Mouse (Mus musculus): ENCODE data around the gene Dennd4c. TPM values are rescaled to one million over a fixed set of nuclear protein-coding genes. Genes with fewer than 3 reads are reported as not detected.

Gene Dennd4c
- total and polyA plus RNA-seq, 3 experiments, result 7.1 to 36.3 (median 36.0) TPM

- TF ChIP-seq CTCF (IDR thresholded peaks at IDR 0.05) (no peak), EP300 (IDR thresholded peaks at IDR 0.05; ENCODE audit: insufficient read depth, low read depth, low read length) (0 out of 2 replicates have a peak, but pooled peaks have one; percentile 15)
- H3K27me3 ChIP-seq (ENCODE audit: control insufficient read depth, insufficient read depth, low read length), result no peaks in the 10 kb centered on the region
- H3K9ac ChIP-seq (ENCODE audit: low read depth, low read length), result no peak overlapping the region
- peaks cover 3% of the 10 kb centered on the region for H3K36me3 ChIP-seq (ENCODE audit: control insufficient read depth, insufficient read depth, low read length)
- H3K4me3 ChIP-seq, result 0 out of 2 replicates have a peak overlapping the region, but pooled peaks have one; percentile 5
- intact Hi-C loops (cut with DNase I), result no loop called here
- DNase-seq, result peak; percentile 54 to 68
- H3K4me1 ChIP-seq (ENCODE audit: control insufficient read depth, insufficient read depth, low read length), result peaks cover 5% of the 10 kb centered on the region
- 53% methylated on average over 12 of the region's 12 CpGs for WGBS
- H3K27ac ChIP-seq, result peak overlapping the region; percentile 79
- H3K79me2 ChIP-seq (replicated peaks; ENCODE audit: control insufficient read depth, insufficient read depth, low read length), result no peaks in the 10 kb centered on the region
Measured at GRCm38 (mm10) chr4:86712751-86713195, 35.6 kb upstream of the Dennd4c start.

GRCm38 (mm10) chr4:86713518-86713917, 34.8 kb upstream of the Dennd4c start:
- H3K79me2 ChIP-seq (replicated peaks; ENCODE audit: control insufficient read depth, insufficient read depth, low read length), result no peaks in the 10 kb centered on the region
- no peak overlapping the region for H3K4me3 ChIP-seq
- peaks cover 5% of the 10 kb centered on the region for H3K4me1 ChIP-seq (ENCODE audit: control insufficient read depth, insufficient read depth, low read length)
- H3K27me3 ChIP-seq (ENCODE audit: control insufficient read depth, insufficient read depth, low read length), result no peaks in the 10 kb centered on the region
- 54% methylated on average over 2 of the region's 2 CpGs for WGBS
- peak overlapping the region; percentile 79 for H3K27ac ChIP-seq
- peaks cover 3% of the 10 kb centered on the region for H3K36me3 ChIP-seq (ENCODE audit: control insufficient read depth, insufficient read depth, low read length)
- TF ChIP-seq EP300 (IDR thresholded peaks at IDR 0.05; ENCODE audit: insufficient read depth, low read depth, low read length) (no peak), POLR2A (IDR thresholded peaks at IDR 0.05; ENCODE audit: insufficient read depth, low read depth, low read length) (no peak), CTCF (IDR thresholded peaks at IDR 0.05) (no peak)
- no peak overlapping the region for H3K9ac ChIP-seq (ENCODE audit: low read depth, low read length)
- no peak for DNase-seq
- intact Hi-C loops (cut with DNase I), result no loop called here

GRCm38 (mm10) chr4:86715341-86715740, 33.0 kb upstream of the Dennd4c start:
- Histone ChIP-seq H3K9ac (ENCODE audit: low read depth, low read length) (no peak overlapping the region), H3K36me3 (ENCODE audit: control insufficient read depth, insufficient read depth, low read length) (peaks cover 3% of the 10 kb centered on the region), H3K27ac (no peak overlapping the region), H3K4me1 (ENCODE audit: control insufficient read depth, insufficient read depth, low read length) (peaks cover 5% of the 10 kb centered on the region), H3K79me2 (replicated peaks; ENCODE audit: control insufficient read depth, insufficient read depth, low read length) (no peaks in the 10 kb centered on the region), H3K4me3 (no peak overlapping the region), H3K27me3 (ENCODE audit: control insufficient read depth, insufficient read depth, low read length) (no peaks in the 10 kb centered on the region)
- TF ChIP-seq EP300 (IDR thresholded peaks at IDR 0.05; ENCODE audit: insufficient read depth, low read depth, low read length) (no peak), POLR2A (IDR thresholded peaks at IDR 0.05; ENCODE audit: insufficient read depth, low read depth, low read length) (no peak), CTCF (IDR thresholded peaks at IDR 0.05) (no peak)
- DNase-seq, result no peak
- WGBS, result 79% methylated on average over 1 of the region's 1 CpGs
- intact Hi-C loops (cut with DNase I), result no loop called here

DNA sequence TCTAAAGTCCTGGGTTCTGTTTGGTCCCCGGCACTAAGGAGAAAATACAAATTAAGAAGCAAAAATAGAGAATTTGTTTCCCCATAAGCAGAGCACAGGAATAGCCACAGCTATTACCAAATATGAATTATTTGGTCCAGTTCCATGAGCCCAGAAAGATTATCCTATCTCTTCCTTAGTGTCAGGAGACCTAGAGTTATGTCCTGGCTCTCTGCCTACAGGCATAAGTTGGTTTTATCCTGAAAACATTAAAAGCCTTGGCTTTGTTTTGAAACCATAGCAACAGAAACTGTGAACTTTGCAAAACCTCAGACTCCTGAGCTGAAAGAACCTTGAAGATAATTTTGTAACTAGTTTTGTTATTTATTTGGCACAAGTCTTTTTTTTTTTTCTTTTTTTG, 31.2 kb upstream of the Dennd4c start:
- 46% methylated on average over 1 of the region's 1 CpGs for WGBS
- intact Hi-C loops (cut with DNase I), result no loop called here
- Histone ChIP-seq H3K4me3 (no peak overlapping the region), H3K27me3 (ENCODE audit: control insufficient read depth, insufficient read depth, low read length) (no peaks in the 10 kb centered on the region), H3K36me3 (ENCODE audit: control insufficient read depth, insufficient read depth, low read length) (peaks cover 3% of the 10 kb centered on the region), H3K79me2 (replicated peaks; ENCODE audit: control insufficient read depth, insufficient read depth, low read length) (no peaks in the 10 kb centered on the region), H3K4me1 (ENCODE audit: control insufficient read depth, insufficient read depth, low read length) (peaks cover 3% of the 10 kb centered on the region; the same call in 1 of the 2 replicates), H3K9ac (ENCODE audit: low read depth, low read length) (no peak overlapping the region), H3K27ac (no peak overlapping the region)
- DNase-seq, result no peak
- no peak for TF ChIP-seq EP300 (IDR thresholded peaks at IDR 0.05; ENCODE audit: insufficient read depth, low read depth, low read length)
- no peak for TF ChIP-seq POLR2A (IDR thresholded peaks at IDR 0.05; ENCODE audit: insufficient read depth, low read depth, low read length)
- no peak for TF ChIP-seq CTCF (IDR thresholded peaks at IDR 0.05)

DNA sequence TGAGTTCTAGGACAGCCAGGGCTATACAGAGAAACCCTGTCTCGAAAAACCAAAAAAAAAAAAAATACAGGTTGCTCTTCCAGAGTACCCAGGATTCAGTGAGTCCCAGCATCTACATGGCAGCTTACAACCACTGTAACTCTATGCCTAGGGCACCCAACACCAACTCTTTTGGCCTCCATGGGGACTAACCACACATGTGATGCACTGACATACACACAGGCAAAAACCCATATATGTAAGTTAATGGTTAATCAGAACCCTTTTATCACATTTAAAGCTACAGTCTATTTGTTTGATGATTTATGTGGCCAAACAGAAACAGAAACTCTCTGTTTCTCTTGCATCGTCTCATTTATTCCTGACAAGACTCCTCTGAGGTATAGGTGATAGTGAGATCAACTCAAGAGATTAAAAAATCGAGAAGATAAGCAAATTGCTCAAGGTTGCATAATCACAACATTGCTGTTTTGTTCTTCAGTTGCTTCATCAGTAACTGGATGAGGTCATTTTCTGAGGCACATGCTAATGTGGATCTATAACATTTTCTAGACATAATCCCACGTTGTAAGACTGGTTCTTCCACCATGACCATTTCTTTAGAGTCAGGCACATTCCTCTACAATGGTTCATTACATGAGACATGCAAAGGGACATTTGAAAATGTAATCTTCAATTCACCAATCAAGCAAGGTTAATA, 29.3 kb upstream of the Dennd4c start:
- Histone ChIP-seq H3K27me3 (ENCODE audit: control insufficient read depth, insufficient read depth, low read length) (no peaks in the 10 kb centered on the region), H3K36me3 (ENCODE audit: control insufficient read depth, insufficient read depth, low read length) (no peaks in the 10 kb centered on the region), H3K4me1 (ENCODE audit: control insufficient read depth, insufficient read depth, low read length) (peaks cover 1% of the 10 kb centered on the region; the same call in 1 of the 2 replicates), H3K27ac (no peak overlapping the region), H3K4me3 (no peak overlapping the region), H3K9ac (ENCODE audit: low read depth, low read length) (no peak overlapping the region), H3K79me2 (replicated peaks; ENCODE audit: control insufficient read depth, insufficient read depth, low read length) (no peaks in the 10 kb centered on the region)
- WGBS, result 78% methylated on average over 4 of the region's 4 CpGs
- TF ChIP-seq CTCF (IDR thresholded peaks at IDR 0.05) (no peak), POLR2A (IDR thresholded peaks at IDR 0.05; ENCODE audit: insufficient read depth, low read depth, low read length) (no peak)
- no peak for DNase-seq
- intact Hi-C loops (cut with DNase I), result no loop called here

- no peak for DNase-seq
- Histone ChIP-seq H3K36me3 (ENCODE audit: control insufficient read depth, insufficient read depth, low read length) (no peaks in the 10 kb centered on the region), H3K4me1 (ENCODE audit: control insufficient read depth, insufficient read depth, low read length) (peaks cover 1% of the 10 kb centered on the region; the same call in 1 of the 2 replicates), H3K4me3 (no peak overlapping the region), H3K9ac (ENCODE audit: low read depth, low read length) (no peak overlapping the region), H3K79me2 (replicated peaks; ENCODE audit: control insufficient read depth, insufficient read depth, low read length) (no peaks in the 10 kb centered on the region), H3K27me3 (ENCODE audit: control insufficient read depth, insufficient read depth, low read length) (no peaks in the 10 kb centered on the region), H3K27ac (no peak overlapping the region)
- WGBS, result 73% methylated on average over 8 of the region's 8 CpGs
- intact Hi-C loops (cut with DNase I), result no loop called here
- no peak for TF ChIP-seq CTCF (IDR thresholded peaks at IDR 0.05)
- TF ChIP-seq EP300 (IDR thresholded peaks at IDR 0.05; ENCODE audit: insufficient read depth, low read depth, low read length), result no peak
- no peak for TF ChIP-seq POLR2A (IDR thresholded peaks at IDR 0.05; ENCODE audit: insufficient read depth, low read depth, low read length)
Measured at GRCm38 (mm10) chr4:86721856-86722358, 26.4 kb upstream of the Dennd4c start.

All from heart, adult 2 months (tissue).